19 mouse cellular contexts compared by ENCODE assay signal in the genomic region with DNA sequence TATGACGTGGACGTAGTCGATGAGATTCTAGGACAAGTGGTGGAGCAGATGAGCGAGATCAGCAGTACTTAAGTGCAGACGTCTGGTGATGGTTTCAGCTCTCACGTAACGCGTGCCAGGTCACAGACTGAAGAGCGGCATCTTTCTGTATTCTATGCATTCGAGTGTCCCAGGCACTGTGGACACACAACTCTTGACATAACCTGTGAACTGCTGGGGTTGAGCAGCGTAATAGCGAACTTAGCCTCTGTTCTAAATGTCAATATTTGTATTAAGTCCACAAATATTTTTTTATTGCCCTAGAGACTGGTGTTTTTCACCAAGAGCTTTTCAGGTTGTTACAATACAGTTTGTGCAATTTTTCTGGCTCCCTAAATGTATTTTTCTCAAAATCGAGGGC.
"Had no signal": no experiment of that assay in that cellular context is flagged by ENCODE, and none has a peak within 500 bp of the region (broad histone marks: within the 10 kb centered on the region; RNA-seq: fewer than 3 reads in every experiment).

No protein-coding gene starts in this region.

- H3K27ac ChIP-seq: limb, embryonic 15.5 days; liver, embryonic 14.5 days; lung, embryonic 15.5 days; midbrain, embryonic 10.5 days; midbrain, embryonic 12.5 days; neural tube, embryonic 13.5 days; neural tube, embryonic 15.5 days had no signal

- H3K4me2 ChIP-seq: limb, embryonic 15.5 days; lung, embryonic 15.5 days; midbrain, embryonic 12.5 days; neural tube, embryonic 13.5 days; neural tube, embryonic 15.5 days had no signal

- H3K9me3 ChIP-seq: limb, embryonic 15.5 days; lung, embryonic 15.5 days; midbrain, embryonic 10.5 days; midbrain, embryonic 12.5 days; neural tube, embryonic 13.5 days; neural tube, embryonic 15.5 days had no signal

- H3K4me1 ChIP-seq: limb, embryonic 15.5 days; lung, embryonic 15.5 days; midbrain, embryonic 10.5 days; midbrain, embryonic 12.5 days; neural tube, embryonic 13.5 days; neural tube, embryonic 15.5 days had no signal

- ATAC-seq: midbrain, embryonic 16.5 days had no signal

- H3K27me3 ChIP-seq: limb, embryonic 15.5 days; lung, embryonic 15.5 days; midbrain, embryonic 12.5 days; neural tube, embryonic 13.5 days; neural tube, embryonic 15.5 days had no signal

- H3K9ac ChIP-seq: limb, embryonic 15.5 days; liver, embryonic 14.5 days; lung, embryonic 15.5 days; midbrain, embryonic 12.5 days; neural tube, embryonic 13.5 days; neural tube, embryonic 15.5 days had no signal

- DNase-seq: lung, postnatal 4 days; midbrain, embryonic 14.5 days; retina, postnatal 1 day; right cerebral cortex, adult 18-20 months; right cerebral cortex, postnatal 25 days; right cerebral cortex, postnatal 4 days; spleen, adult 18-20 months; thymus, adult 18-20 months; thymus, postnatal 14 days; thymus, postnatal 36 days had no signal

- H3K4me3 ChIP-seq: limb, embryonic 15.5 days; lung, embryonic 15.5 days; midbrain, embryonic 10.5 days; midbrain, embryonic 12.5 days; myocyte; neural tube, embryonic 13.5 days; neural tube, embryonic 15.5 days had no signal
